Mouse (Mus musculus) CH12.LX (cell line): ENCODE data around the gene Ccdc63. TPM values are rescaled to one million over a fixed set of nuclear protein-coding genes. Genes with fewer than 3 reads are reported as not detected.

Source experiments
- DNase-seq: peaks from one replicate; pipeline ENCODE4 v3.0.0-alpha.2; 2013; ENCODE audit errors: extremely low read depth
- H3K27ac ChIP-seq: 2 replicates; pipeline ENCODE4 v1.5.1; 2012; ENCODE audit warnings: low read depth, mild to moderate bottlenecking, control low read depth, moderate library complexity; ENCODE audit not compliant: insufficient read depth
- H3K27me3 ChIP-seq: replicated peaks from 2 replicates; pipeline ENCODE3; 2012; ENCODE audit warnings: inconsistent platforms
- H3K36me3 ChIP-seq, 2 experiments: replicated peaks in 1 of 2; 2 replicates each; pipeline versions ENCODE3 to v1.6.1; 2012; ENCODE audit warnings: inconsistent platforms in 1 of 2, low read length in 1 of 2, mild to moderate bottlenecking in 1 of 2, mixed read lengths in 1 of 2, moderate library complexity in 1 of 2; ENCODE audit not compliant: control insufficient read depth in 1 of 2, insufficient read depth in 1 of 2
- H3K4me1 ChIP-seq, 2 experiments: 2 replicates each; pipeline ENCODE4 v1.6.1; 2012; ENCODE audit warnings: inconsistent platforms in 1 of 2, moderate library complexity in 1 of 2; ENCODE audit not compliant: insufficient read depth in 2 of 2, control insufficient read depth in 1 of 2
- H3K4me2 ChIP-seq: 2 replicates; pipeline ENCODE4 v1.6.1; 2012; ENCODE audit warnings: low read depth, mild to moderate bottlenecking, control low read depth; ENCODE audit not compliant: poor library complexity, insufficient read depth, severe bottlenecking
- H3K4me3 ChIP-seq, 3 experiments: fragments of 150-350 bp in 1 of 3; sonication (generic) in 1 of 3; replicated peaks in 1 of 3; 2 replicates each; pipeline versions ENCODE3 to v1.5.1; 2011 to 2012; ENCODE audit warnings: low read depth in 2 of 3, low read length in 2 of 3, mild to moderate bottlenecking in 2 of 3, moderate library complexity in 2 of 3, control low read depth in 1 of 3, improper control_type of control experiment in 1 of 3, inconsistent platforms in 1 of 3, mixed read lengths in 1 of 3; ENCODE audit not compliant: poor library complexity in 1 of 3
- H3K79me2 ChIP-seq: replicated peaks from 2 replicates; pipeline ENCODE4 v1.6.1; 2012; ENCODE audit warnings: mild to moderate bottlenecking, moderate library complexity; ENCODE audit not compliant: control insufficient read depth, poor library complexity, insufficient read depth, severe bottlenecking; ENCODE audit errors: extremely low read depth
- H3K9ac ChIP-seq: 2 replicates; pipeline ENCODE4 v1.6.1; 2012; ENCODE audit warnings: low read depth, mild to moderate bottlenecking, control low read depth, moderate library complexity; ENCODE audit not compliant: insufficient read depth
- H3K9me3 ChIP-seq: replicated peaks from 2 replicates; pipeline ENCODE3; 2012; ENCODE audit warnings: low read length, inconsistent platforms, mixed read lengths
- BHLHE40 ChIP-seq: IDR thresholded peaks from 2 replicates; pipeline ENCODE4 v1.6.1; 2011; ENCODE audit warnings: mild to moderate bottlenecking, low read depth, low read length, improper control_type of control experiment
- CTCF ChIP-seq, 2 experiments: IDR thresholded peaks in 1 of 2; conservative IDR thresholded peaks in 1 of 2; 2 replicates each; pipeline ENCODE4 v1.5.1; 2011 to 2012; ENCODE audit warnings: low read depth in 2 of 2, low read length in 2 of 2, improper control_type of control experiment in 1 of 2, inconsistent platforms in 1 of 2, mild to moderate bottlenecking in 1 of 2, moderate library complexity in 1 of 2
- EP300 ChIP-seq: IDR thresholded peaks from 2 replicates; pipeline ENCODE4 v1.6.1; 2011; ENCODE audit warnings: low read length, improper control_type of control experiment
- ETS1 ChIP-seq: conservative IDR thresholded peaks from 2 replicates; pipeline ENCODE4 v1.6.1; 2012; ENCODE audit warnings: low read depth, mild to moderate bottlenecking, inconsistent platforms, low read length, improper control_type of control experiment, moderate library complexity
- GABPA ChIP-seq: IDR thresholded peaks from 2 replicates; pipeline ENCODE4 v1.6.1; 2012; ENCODE audit warnings: low read depth, low read length, improper control_type of control experiment, inconsistent platforms; ENCODE audit not compliant: insufficient replicate concordance
- IRF4 ChIP-seq: IDR thresholded peaks from 2 replicates; pipeline ENCODE4 v1.6.1; 2014; ENCODE audit warnings: low read depth, mild to moderate bottlenecking, inconsistent platforms, low read length, improper control_type of control experiment
- JUN ChIP-seq: IDR thresholded peaks from 2 replicates; pipeline ENCODE4 v1.6.1; 2011; ENCODE audit warnings: low read depth, mild to moderate bottlenecking, low read length, improper control_type of control experiment, moderate library complexity; ENCODE audit not compliant: insufficient read depth
- JUND ChIP-seq: conservative IDR thresholded peaks from 2 replicates; pipeline ENCODE4 v1.6.1; 2011; ENCODE audit warnings: low read depth, low read length, improper control_type of control experiment
- MAX ChIP-seq: IDR thresholded peaks from 2 replicates; pipeline ENCODE4 v1.6.1; 2011; ENCODE audit warnings: low read length, improper control_type of control experiment
- MAZ ChIP-seq: IDR thresholded peaks from 2 replicates; pipeline ENCODE4 v1.6.1; 2012; ENCODE audit warnings: low read depth, mild to moderate bottlenecking, inconsistent platforms, low read length, improper control_type of control experiment, moderate library complexity
- MEF2A ChIP-seq: IDR thresholded peaks from 2 replicates; pipeline ENCODE4 v1.6.1; 2014; ENCODE audit warnings: low read depth, mild to moderate bottlenecking, inconsistent platforms, low read length, improper control_type of control experiment, borderline replicate concordance
- MXI1 ChIP-seq: IDR thresholded peaks from 2 replicates; pipeline ENCODE4 v1.6.1; 2011; ENCODE audit warnings: mild to moderate bottlenecking, low read depth, low read length, improper control_type of control experiment
- MYC ChIP-seq: IDR thresholded peaks from 2 replicates; pipeline ENCODE4 v1.6.1; 2011; ENCODE audit warnings: low read depth, mild to moderate bottlenecking, improper control_type of control experiment, low read length
- NELFE ChIP-seq: IDR thresholded peaks from 2 replicates; pipeline ENCODE4 v1.6.1; 2011; ENCODE audit warnings: low read depth, low read length, improper control_type of control experiment
- NRF1 ChIP-seq: IDR thresholded peaks from 2 replicates; pipeline ENCODE4 v1.6.1; 2014; ENCODE audit warnings: low read depth, mild to moderate bottlenecking, inconsistent platforms, low read length, improper control_type of control experiment, moderate library complexity
- POLR2AphosphoS2 ChIP-seq: IDR thresholded peaks from 2 replicates; pipeline ENCODE4 v1.6.1; 2011; ENCODE audit warnings: low read depth, low read length, improper control_type of control experiment
- SIN3A ChIP-seq: IDR thresholded peaks from 2 replicates; pipeline ENCODE4 v1.6.1; 2012; ENCODE audit warnings: low read length, improper control_type of control experiment, inconsistent platforms
- SMC3 ChIP-seq: IDR thresholded peaks from 2 replicates; pipeline ENCODE4 v1.6.1; 2011; ENCODE audit warnings: low read depth, low read length, improper control_type of control experiment
- UBTF ChIP-seq: IDR thresholded peaks from 2 replicates; pipeline ENCODE4 v1.6.1; 2012; ENCODE audit warnings: low read depth, mild to moderate bottlenecking, inconsistent platforms, low read length, improper control_type of control experiment, moderate library complexity
- USF1 ChIP-seq: IDR thresholded peaks from 2 replicates; pipeline ENCODE4 v1.6.1; 2014; ENCODE audit warnings: low read depth, mild to moderate bottlenecking, inconsistent platforms, low read length, improper control_type of control experiment
- USF2 ChIP-seq: conservative IDR thresholded peaks from 2 replicates; pipeline ENCODE4 v1.6.1; 2011; ENCODE audit warnings: low read depth, low read length, improper control_type of control experiment
- ZKSCAN1 ChIP-seq: IDR thresholded peaks from 2 replicates; pipeline ENCODE4 v1.6.1; 2012; ENCODE audit warnings: low read depth, inconsistent platforms, low read length, improper control_type of control experiment, borderline replicate concordance
- dilution Hi-C: fragments of 300-500 bp; cut with MboI; formaldehyde crosslinking; loops from 2 replicates; pipeline ENCODE4 v1.14.3; 2020; ENCODE audit warnings: low sequenced_read_pairs; ENCODE audit not compliant: extremely low pct_unique_long_range_greater_than_20kb, extremely low pct_ligation_motif_present
- in situ Hi-C: fragments of 300-500 bp; cut with MboI; formaldehyde crosslinking; loops from 3 replicates; pipeline ENCODE4 v1.14.3; 2019; ENCODE audit warnings: low sequenced_read_pairs, low pct_ligation_motif_present, low pct_unique_long_range_greater_than_20kb, mixed read lengths
- polyA plus RNA-seq: library from polyadenylated mRNA; unstranded; fragments of >175 nt; gene quantifications from 2 replicates; pipeline ENCODE4 v1.2.1, GENCODE M21; 2012; ENCODE audit warnings: low read depth; ENCODE audit not compliant: insufficient read length
- total RNA-seq, 2 experiments: library from RNA; depleted of rRNA; stranded (reverse); fragments of 300-350 nt in 1 of 2; fragments of >200 nt in 1 of 2; gene quantifications; 2 replicates each; pipeline ENCODE4 v1.2.3; 2012 to 2014

The Ccdc63 gene
- total and polyA plus RNA-seq, 3 experiments = 0.39 to 0.70 (median 0.47) TPM

- TF ChIP-seq MYC = no peak; the same call in none of the 2 replicates
- TF ChIP-seq MAZ = peak; percentile 54
- peak; percentile 82 for TF ChIP-seq ZKSCAN1
- TF ChIP-seq CTCF (conservative IDR thresholded peaks at IDR 0.05 in 1 of 2, IDR thresholded peaks at IDR 0.05 in 1 of 2; ENCODE audit: low read depth in 2 of 2, low read length in 2 of 2) = peak; percentile 82 to 86
- 0 out of 2 replicates have a peak, but pooled peaks have one; percentile 17 for TF ChIP-seq JUND
- TF ChIP-seq MEF2A = peak; percentile 50; the same call in 1 of the 2 replicates
- no peak; the same call in 1 of the 2 replicates for TF ChIP-seq NRF1
- TF ChIP-seq POLR2AphosphoS2 = no peak
- TF ChIP-seq GABPA = no peak
- no peak; the same call in 1 of the 2 replicates for TF ChIP-seq USF2
- peak; percentile 91 for TF ChIP-seq MXI1
- TF ChIP-seq SMC3 = peak; percentile 58
- TF ChIP-seq UBTF = no peak
- TF ChIP-seq USF1 = no peak
- no peak for TF ChIP-seq BHLHE40
Measured at GRCm38 (mm10) chr5:122131076-122132051, 9.3 kb downstream of the Ccdc63 start (continued).

GRCm38 (mm10) chr5:122130341-122130998 lies 10.2 kb downstream of the Ccdc63 start:
- no peak overlapping the region for H3K9ac ChIP-seq
- H3K4me3 ChIP-seq = no peak overlapping the region
- H3K27ac ChIP-seq = no peak overlapping the region
- peaks cover 15% of the 10 kb centered on the region for H3K27me3 ChIP-seq
- in situ Hi-C loops = loop anchor here (5.0 to 25.0 kb wide), 3 partner anchors 57 to 507 kb away; partner anchors contain the start of genes P2rx7 and Tctn1
- no peaks in the 10 kb centered on the region for H3K79me2 ChIP-seq
- TF ChIP-seq POLR2AphosphoS2 = no peak
- TF ChIP-seq IRF4 = no peak
- TF ChIP-seq CTCF (conservative IDR thresholded peaks at IDR 0.05 in 1 of 2, IDR thresholded peaks at IDR 0.05 in 1 of 2; ENCODE audit: low read depth in 2 of 2, low read length in 2 of 2) = no peak
- no peak for TF ChIP-seq NELFE
- no peak for TF ChIP-seq SIN3A
- TF ChIP-seq JUN = no peak
- no peak for TF ChIP-seq ZKSCAN1
- no peak for TF ChIP-seq MAX
- TF ChIP-seq GABPA = no peak
- no peak for TF ChIP-seq EP300
- TF ChIP-seq ETS1 = no peak
- no peak for DNase-seq
- H3K9me3 ChIP-seq = peaks cover 4% of the 10 kb centered on the region
- no peaks in the 10 kb centered on the region for H3K36me3 ChIP-seq
- no peak overlapping the region for H3K4me2 ChIP-seq
- H3K4me1 ChIP-seq = peaks cover 5 to 19% of the 10 kb centered on the region in 2 experiments
- dilution Hi-C loops = no loop called here
